Mouse (Mus musculus): ENCODE measurements around the gene Itpka. TPM values are rescaled to one million over a fixed set of nuclear protein-coding genes. Genes with fewer than 3 reads are reported as not detected.

Gene Itpka
- polyA plus RNA-seq, 1 experiment from 2014 or later: 0.79 TPM

Other genes with a start within 250 kb of the Itpka start
- 0.65 and 0.68 TPM in 2 replicates for gene Exd1, start 194.7 kb upstream of the Itpka start, polyA plus RNA-seq (2016; fragmentation: Nextera tagmentation; extraction: Ambion mirVana)
- 53.3 and 53.6 TPM in 2 replicates for gene Chp1, start 194.6 kb upstream of the Itpka start, polyA plus RNA-seq (2016; fragmentation: Nextera tagmentation; extraction: Ambion mirVana)
- 74.6 and 76.1 TPM in 2 replicates for gene Nusap1, start 124.0 kb upstream of the Itpka start, polyA plus RNA-seq (2016; fragmentation: Nextera tagmentation; extraction: Ambion mirVana)
- 40.9 and 42.5 TPM in 2 replicates for gene Oip5, start 123.9 kb upstream of the Itpka start, polyA plus RNA-seq (2016; fragmentation: Nextera tagmentation; extraction: Ambion mirVana)
- 49.7 and 49.8 TPM in 2 replicates for gene Ndufaf1, start 79.5 kb upstream of the Itpka start, polyA plus RNA-seq (2016; fragmentation: Nextera tagmentation; extraction: Ambion mirVana)
- 61.1 and 63.7 TPM in 2 replicates for gene Rtf1, start 67.3 kb upstream of the Itpka start, polyA plus RNA-seq (2016; fragmentation: Nextera tagmentation; extraction: Ambion mirVana)
- not detected in 2 replicates for gene Ltk, start 18.1 kb downstream of the Itpka start, polyA plus RNA-seq (2016; fragmentation: Nextera tagmentation; extraction: Ambion mirVana)
- gene Rpap1, start 45.2 kb downstream of the Itpka start, polyA plus RNA-seq (2016; fragmentation: Nextera tagmentation; extraction: Ambion mirVana): 40.6 and 41.1 TPM in 2 replicates
- gene Tyro3, start 55.4 kb downstream of the Itpka start, polyA plus RNA-seq (2016; fragmentation: Nextera tagmentation; extraction: Ambion mirVana): 19.3 and 22.5 TPM in 2 replicates
- gene Mga, start 154.9 kb downstream of the Itpka start, polyA plus RNA-seq (2016; fragmentation: Nextera tagmentation; extraction: Ambion mirVana): 31.3 and 32.3 TPM in 2 replicates
- 3.5 and 4.0 TPM in 2 replicates for gene Mapkbp1, start 230.4 kb downstream of the Itpka start, polyA plus RNA-seq (2016; fragmentation: Nextera tagmentation; extraction: Ambion mirVana)